Mouse (Mus musculus) stomach, embryonic 15.5 days (tissue): ENCODE results near the gene Ahnak. TPM values are rescaled to one million over a fixed set of nuclear protein-coding genes. Genes with fewer than 3 reads are reported as not detected.
A peak's percentile ranks its signal among the peaks of the same experiment; 100 is the strongest.

Source experiments
- ATAC-seq: fragments of 200-750 bp; cut with Nextera tagmentation; 2 replicates; pipeline ENCODE4 v1.8.0; 2017; ENCODE audit warnings: low read depth, moderate number of reproducible peaks, moderate TSS enrichment; ENCODE audit not compliant: insufficient read depth, low FRiP score
- H3K27ac ChIP-seq: fragments of 300-500 bp; sonication (generic); 2 replicates; pipeline ENCODE4 v1.5.1; 2015; ENCODE audit warnings: mild to moderate bottlenecking, inconsistent platforms
- H3K27me3 ChIP-seq: fragments of 300-500 bp; sonication (generic); replicated peaks from 2 replicates; pipeline ENCODE4 v1.6.1; 2015; ENCODE audit warnings: inconsistent platforms
- H3K36me3 ChIP-seq: fragments of 300-500 bp; sonication (generic); 2 replicates; pipeline ENCODE4 v1.6.1; 2015; ENCODE audit warnings: inconsistent platforms
- H3K4me1 ChIP-seq: fragments of 300-500 bp; sonication (generic); 2 replicates; pipeline ENCODE4 v1.6.1; 2015; ENCODE audit warnings: inconsistent platforms
- H3K4me2 ChIP-seq: fragments of 300-500 bp; sonication (generic); 2 replicates; pipeline ENCODE4 v1.6.1; 2015; ENCODE audit warnings: mild to moderate bottlenecking, inconsistent platforms
- H3K4me3 ChIP-seq: fragments of 300-500 bp; sonication (generic); replicated peaks from 2 replicates; pipeline ENCODE4 v1.5.1; 2015; ENCODE audit warnings: inconsistent platforms
- H3K9ac ChIP-seq: fragments of 300-500 bp; sonication (generic); 2 replicates; pipeline ENCODE4 v1.6.1; 2015; ENCODE audit warnings: inconsistent platforms
- H3K9me3 ChIP-seq: fragments of 300-500 bp; sonication (generic); 2 replicates; pipeline ENCODE4 v1.6.1; 2016; ENCODE audit warnings: inconsistent platforms
- WGBS: fragments of 180-500 bp; shearing (Covaris S2); methylation state at CpG from one replicate; pipeline ENCODE4 v1.1.7; 2015; 5-methylcytosine and 5-hydroxymethylcytosine counted together
- polyA plus RNA-seq: library from polyadenylated mRNA; unstranded; fragments of >200 nt; fragmentation: Nextera tagmentation; extraction: Ambion mirVana; gene quantifications from 2 replicates; pipeline ENCODE4 v1.2.1, GENCODE M21; 2015

The Ahnak gene
- polyA plus RNA-seq, 1 experiment from 2014 or later, result 43.5 TPM

DNA sequence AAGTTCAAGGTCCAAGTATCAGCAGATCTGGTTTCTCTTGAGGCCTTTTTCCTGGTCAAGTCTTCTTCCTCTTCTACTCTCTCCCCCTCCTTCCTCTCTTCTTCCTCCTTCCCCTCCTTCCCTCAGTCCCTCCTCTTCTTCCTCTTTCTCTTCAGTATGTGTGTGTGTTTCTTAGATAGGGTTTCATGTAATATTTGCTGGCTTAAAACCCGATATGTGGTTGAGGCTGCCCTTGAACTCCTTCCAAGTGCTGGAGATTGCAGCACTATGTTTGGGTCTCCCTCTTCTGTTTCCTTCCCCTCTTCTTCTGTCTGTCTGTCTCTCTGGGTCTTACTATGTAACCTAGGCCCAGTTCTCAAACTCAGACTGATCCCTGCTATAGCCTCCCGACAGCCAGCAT is 73.7 kb downstream of the Ahnak start:
- no peak overlapping the region for H3K9ac ChIP-seq
- no peak overlapping the region for H3K4me3 ChIP-seq
- H3K27ac ChIP-seq, result no peak overlapping the region
- no peak for ATAC-seq
- no peaks in the 10 kb centered on the region for H3K27me3 ChIP-seq
- 80% methylated on average over 2 of the region's 2 CpGs for WGBS
- peaks cover 17% of the 10 kb centered on the region for H3K4me1 ChIP-seq
- H3K4me2 ChIP-seq, result no peak overlapping the region
- H3K9me3 ChIP-seq, result no peaks in the 10 kb centered on the region
- H3K36me3 ChIP-seq, result no peaks in the 10 kb centered on the region

DNA sequence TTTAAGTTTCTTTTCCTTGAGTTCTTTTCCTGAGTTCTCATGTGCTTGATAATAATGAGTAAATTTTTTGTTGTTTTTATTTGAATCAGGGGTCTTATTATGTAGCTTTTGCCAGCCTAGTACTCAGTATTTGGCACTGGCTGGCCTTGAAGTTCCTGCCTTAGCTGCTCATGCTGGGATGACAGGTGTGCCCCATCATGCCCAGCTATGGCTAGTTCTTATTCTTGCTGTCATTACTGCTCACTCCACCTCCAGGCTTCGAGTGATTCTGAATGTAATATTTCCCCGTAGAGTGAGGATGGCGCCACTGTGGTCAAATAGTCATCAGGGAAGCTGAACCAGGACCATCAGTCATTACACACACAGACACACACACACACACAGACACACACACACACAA is 74.7 kb downstream of the Ahnak start:
- ATAC-seq, result no peak
- Histone ChIP-seq H3K27ac (no peak overlapping the region), H3K4me1 (peaks cover 17% of the 10 kb centered on the region), H3K27me3 (no peaks in the 10 kb centered on the region), H3K36me3 (no peaks in the 10 kb centered on the region), H3K9me3 (no peaks in the 10 kb centered on the region), H3K4me2 (no peak overlapping the region), H3K9ac (no peak overlapping the region), H3K4me3 (no peak overlapping the region)
- 86% methylated on average over 3 of the region's 3 CpGs for WGBS

DNA sequence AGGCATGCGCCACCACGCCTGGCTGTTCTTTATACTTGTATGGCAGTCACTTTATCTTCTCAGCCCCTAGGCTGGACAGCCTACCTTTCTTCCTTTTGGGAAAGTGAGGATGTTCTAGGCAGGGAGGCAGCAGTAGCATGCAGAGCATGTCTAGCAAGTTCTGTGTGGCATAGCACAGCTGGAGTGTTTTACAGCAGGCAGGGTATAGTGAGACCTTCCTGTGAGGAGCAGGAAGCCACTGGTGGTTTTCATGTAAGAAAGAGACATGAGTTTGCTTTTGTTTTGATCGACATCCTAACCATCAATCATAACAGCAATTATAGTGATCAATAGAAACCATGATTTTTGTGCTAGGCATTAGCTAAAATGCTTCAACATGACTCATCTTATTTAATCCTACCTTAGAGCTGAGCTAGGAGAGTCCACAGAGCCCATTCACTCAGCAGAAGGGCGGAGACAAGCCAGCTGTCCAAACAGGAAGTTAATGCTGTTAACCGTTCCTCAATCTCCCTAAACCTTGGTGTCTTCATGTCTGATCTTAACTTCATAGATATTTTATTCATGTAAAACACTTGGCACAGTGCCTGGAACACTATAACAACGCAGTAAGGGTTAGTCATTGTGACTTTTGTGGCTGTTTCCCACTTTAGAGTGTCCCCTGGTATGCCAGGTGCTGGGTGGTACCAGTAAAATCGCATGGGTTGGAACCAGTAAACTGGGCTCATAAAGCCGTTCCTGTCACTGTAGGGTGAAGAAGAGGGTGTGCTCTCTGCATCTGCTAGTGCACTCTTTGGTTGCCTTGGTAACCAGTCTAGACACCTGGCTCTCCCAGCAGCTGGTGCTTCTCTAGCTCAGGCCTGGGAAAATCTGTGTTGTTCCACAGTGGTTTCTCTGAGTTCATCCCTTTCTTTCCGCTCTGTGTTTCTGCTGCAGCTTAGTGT is 76.8 kb downstream of the Ahnak start:
- peak; percentile 72 for ATAC-seq
- 31% methylated on average over 9 of the region's 9 CpGs for WGBS
- Histone ChIP-seq H3K27ac (peak overlapping the region; percentile 73), H3K4me2 (0 out of 2 replicates have a peak overlapping the region, but pooled peaks have one; percentile 8), H3K36me3 (no peaks in the 10 kb centered on the region), H3K9ac (no peak overlapping the region), H3K27me3 (no peaks in the 10 kb centered on the region), H3K4me1 (peaks cover 30% of the 10 kb centered on the region), H3K9me3 (no peaks in the 10 kb centered on the region), H3K4me3 (no peak overlapping the region)

DNA sequence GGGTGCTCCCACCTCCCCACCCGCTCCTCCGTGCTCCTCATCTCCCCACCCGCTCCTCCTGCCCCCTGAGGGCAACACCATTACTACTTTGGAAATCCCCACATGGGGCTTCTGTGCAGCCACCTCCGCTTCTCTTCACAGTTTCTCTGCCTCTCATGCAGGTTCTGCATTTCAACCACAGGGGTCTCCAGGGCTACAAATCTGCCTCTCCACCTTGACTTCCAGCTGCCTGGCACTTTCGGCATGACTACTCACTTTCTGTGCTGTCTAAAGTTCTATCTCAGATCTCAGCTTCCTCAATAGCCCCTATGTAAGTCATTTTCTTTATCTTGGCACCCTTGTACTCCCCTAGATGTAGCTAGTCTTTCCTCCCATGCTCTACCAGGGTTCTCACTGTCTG is 78.2 kb downstream of the Ahnak start:
- no peaks in the 10 kb centered on the region for H3K27me3 ChIP-seq
- no peak overlapping the region for H3K9ac ChIP-seq
- 65% methylated on average over 5 of the region's 5 CpGs for WGBS
- no peak for ATAC-seq
- no peaks in the 10 kb centered on the region for H3K9me3 ChIP-seq
- H3K4me1 ChIP-seq, result peaks cover 44% of the 10 kb centered on the region
- H3K27ac ChIP-seq, result peak overlapping the region; percentile 21; the same call in 1 of the 2 replicates
- no peaks in the 10 kb centered on the region for H3K36me3 ChIP-seq
- no peak overlapping the region for H3K4me3 ChIP-seq
- no peak overlapping the region for H3K4me2 ChIP-seq

DNA sequence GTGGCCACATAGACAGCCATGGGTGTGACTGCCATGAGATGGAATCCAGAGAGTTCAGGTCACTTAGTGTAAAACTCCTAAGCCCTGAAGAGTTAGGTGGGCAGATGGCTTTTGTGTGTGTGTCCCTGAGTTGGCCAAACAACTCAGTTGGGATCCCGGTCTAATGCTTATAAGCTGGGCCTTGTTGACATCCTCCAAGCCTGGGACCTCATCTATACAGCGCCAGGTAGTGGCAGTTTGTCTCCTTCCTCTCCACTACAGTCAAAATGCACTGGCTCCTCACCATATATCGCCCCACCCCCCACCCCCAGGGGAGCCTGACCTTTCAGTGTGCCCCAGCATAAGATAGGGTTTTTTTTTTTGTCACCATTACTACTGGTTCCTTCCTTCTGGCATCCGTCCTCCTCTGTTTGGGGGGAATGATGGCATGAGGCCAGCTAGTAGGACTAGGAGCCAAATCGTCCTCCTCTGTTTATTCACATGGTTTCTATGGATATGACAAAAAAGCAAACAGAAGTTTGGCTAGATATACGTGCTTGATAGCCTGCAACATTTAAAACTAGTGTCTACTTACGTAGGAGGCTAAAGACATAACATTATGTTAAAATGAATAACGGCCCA is 80.7 kb downstream of the Ahnak start:
- Histone ChIP-seq H3K9ac (no peak overlapping the region), H3K9me3 (no peaks in the 10 kb centered on the region), H3K4me2 (no peak overlapping the region), H3K4me3 (no peak overlapping the region), H3K4me1 (peaks cover 52% of the 10 kb centered on the region), H3K27me3 (no peaks in the 10 kb centered on the region), H3K27ac (peak overlapping the region; percentile 91), H3K36me3 (no peaks in the 10 kb centered on the region)
- 35% methylated on average over 8 of the region's 8 CpGs for WGBS
- no peak for ATAC-seq

DNA sequence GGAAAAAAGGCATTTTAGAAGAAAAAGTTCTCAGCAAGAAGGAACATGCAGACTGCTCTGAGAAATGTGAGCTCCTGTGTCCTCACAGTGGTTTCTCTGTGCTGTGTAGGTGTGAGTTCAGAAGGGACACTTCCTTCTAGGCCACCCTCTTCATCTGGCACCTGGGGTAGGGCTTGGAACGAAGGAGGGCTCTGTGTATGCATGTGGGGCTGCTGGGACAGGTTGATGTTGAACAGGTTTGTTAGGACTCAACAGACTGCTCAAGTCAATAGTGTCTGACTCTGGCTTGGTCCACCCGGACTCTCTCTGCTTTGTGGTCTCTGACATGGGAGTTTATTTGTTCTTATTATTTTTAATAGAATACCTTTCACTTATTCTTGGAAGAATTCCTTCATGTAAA is 81.2 kb downstream of the Ahnak start:
- no peak overlapping the region for H3K4me2 ChIP-seq
- H3K9ac ChIP-seq, result no peak overlapping the region
- no peak overlapping the region for H3K4me3 ChIP-seq
- peak; percentile 53; the same call in 1 of the 2 replicates for ATAC-seq
- H3K27ac ChIP-seq, result peak overlapping the region; percentile 91
- H3K27me3 ChIP-seq, result no peaks in the 10 kb centered on the region
- H3K9me3 ChIP-seq, result no peaks in the 10 kb centered on the region
- no peaks in the 10 kb centered on the region for H3K36me3 ChIP-seq
- WGBS, result 40% methylated on average over 2 of the region's 2 CpGs
- H3K4me1 ChIP-seq, result peaks cover 52% of the 10 kb centered on the region

DNA sequence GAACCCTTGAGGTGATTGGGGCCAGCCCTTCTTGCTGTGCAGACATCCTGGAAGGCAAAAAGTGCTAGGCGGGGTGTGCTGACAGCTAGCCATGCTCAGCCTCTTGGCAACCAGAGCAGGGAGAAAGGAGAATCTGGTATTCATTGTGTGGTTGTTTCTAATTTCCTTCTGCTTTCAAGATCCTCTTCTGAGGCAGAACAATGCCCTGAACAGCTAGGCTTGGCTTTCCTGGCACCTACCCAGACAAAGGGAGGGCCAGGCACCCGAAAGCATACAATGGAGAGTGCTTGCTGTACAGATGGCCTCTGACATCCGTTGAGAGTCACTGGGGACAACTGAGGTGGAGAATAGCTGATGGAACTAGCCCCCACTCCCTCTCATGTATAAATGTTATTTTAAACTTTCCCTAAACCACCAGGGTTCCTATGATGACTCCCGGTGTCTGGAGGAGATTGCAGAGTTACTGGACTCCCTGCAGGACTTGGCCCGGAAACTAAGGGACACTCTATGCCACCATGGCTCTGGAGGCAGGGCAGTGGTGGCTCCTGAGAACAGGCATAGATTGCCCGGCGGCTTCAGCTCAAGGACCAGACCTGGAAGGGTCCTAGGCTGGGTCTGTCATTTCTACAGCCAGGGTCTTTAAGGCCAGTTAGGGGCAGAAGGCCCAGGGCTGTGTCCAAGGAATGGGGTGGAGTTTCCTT is 82.5 kb downstream of the Ahnak start:
- Histone ChIP-seq H3K9me3 (no peaks in the 10 kb centered on the region), H3K27me3 (no peaks in the 10 kb centered on the region), H3K27ac (peak overlapping the region; percentile 91), H3K4me2 (no peak overlapping the region), H3K4me1 (peaks cover 41% of the 10 kb centered on the region), H3K4me3 (no peak overlapping the region), H3K9ac (no peak overlapping the region), H3K36me3 (no peaks in the 10 kb centered on the region)
- 46% methylated on average over 7 of the region's 7 CpGs for WGBS
- 0 out of 2 replicates have a peak, but pooled peaks have one; percentile 38 for ATAC-seq

DNA sequence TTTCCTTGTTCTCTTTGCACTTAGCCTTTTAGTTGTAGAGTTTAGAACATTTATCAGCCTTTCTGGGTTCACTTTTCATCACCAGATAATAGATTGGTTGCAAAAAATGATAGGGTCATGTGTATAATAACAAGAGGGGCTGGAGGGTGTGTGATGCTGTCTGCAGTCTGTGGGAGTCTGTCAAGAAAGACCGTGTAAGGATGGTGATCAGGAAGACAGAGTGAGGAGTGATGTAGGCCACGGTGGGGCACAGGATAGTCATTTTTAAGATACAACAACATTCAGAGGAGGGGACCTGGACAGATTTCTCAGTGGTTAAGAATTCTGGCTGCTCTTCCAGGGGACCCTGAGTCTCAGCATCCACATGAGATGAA is 83.1 kb downstream of the Ahnak start:
- no peaks in the 10 kb centered on the region for H3K36me3 ChIP-seq
- no peak for ATAC-seq
- 56% methylated on average over 2 of the region's 2 CpGs for WGBS
- peak overlapping the region; percentile 91 for H3K27ac ChIP-seq
- H3K9me3 ChIP-seq, result no peaks in the 10 kb centered on the region
- no peaks in the 10 kb centered on the region for H3K27me3 ChIP-seq
- H3K4me2 ChIP-seq, result no peak overlapping the region
- peaks cover 39% of the 10 kb centered on the region for H3K4me1 ChIP-seq
- H3K9ac ChIP-seq, result no peak overlapping the region
- no peak overlapping the region for H3K4me3 ChIP-seq

DNA sequence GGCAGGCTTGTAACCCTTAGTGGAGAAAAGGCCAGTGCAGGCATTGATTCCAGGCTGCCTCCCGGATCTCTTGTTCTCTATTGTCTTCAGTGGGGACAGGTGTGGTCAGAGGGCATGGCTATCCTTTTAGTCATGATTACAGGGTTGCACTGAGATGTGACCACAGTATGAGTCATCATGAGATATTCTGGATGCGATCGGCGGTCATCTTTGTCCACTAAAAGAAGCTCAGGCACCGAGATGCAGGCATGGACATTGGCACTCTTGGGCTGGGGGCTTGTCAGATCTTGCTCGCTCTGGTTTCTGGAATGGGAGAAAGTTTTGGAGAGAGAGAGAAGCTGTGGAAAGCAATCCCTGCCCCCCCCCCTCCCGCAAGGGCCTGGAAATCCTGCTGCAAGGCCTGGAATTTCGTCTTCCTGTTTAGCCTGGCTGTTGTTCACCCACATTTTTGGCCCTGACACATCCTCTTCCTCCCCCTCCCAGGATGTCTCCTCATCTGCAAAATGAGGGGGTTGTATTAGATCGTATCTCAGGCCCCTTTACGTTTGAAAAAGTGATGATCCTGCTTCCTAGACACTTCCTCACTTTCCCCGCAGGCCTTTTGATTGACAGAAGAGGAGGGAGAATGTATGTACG is 84.8 kb downstream of the Ahnak start:
- Histone ChIP-seq H3K4me2 (no peak overlapping the region), H3K27ac (peak overlapping the region; percentile 71), H3K9ac (no peak overlapping the region), H3K4me1 (peaks cover 35% of the 10 kb centered on the region), H3K36me3 (no peaks in the 10 kb centered on the region), H3K9me3 (no peaks in the 10 kb centered on the region), H3K27me3 (no peaks in the 10 kb centered on the region), H3K4me3 (no peak overlapping the region)
- ATAC-seq, result no peak
- 58% methylated on average over 12 of the region's 12 CpGs for WGBS

DNA sequence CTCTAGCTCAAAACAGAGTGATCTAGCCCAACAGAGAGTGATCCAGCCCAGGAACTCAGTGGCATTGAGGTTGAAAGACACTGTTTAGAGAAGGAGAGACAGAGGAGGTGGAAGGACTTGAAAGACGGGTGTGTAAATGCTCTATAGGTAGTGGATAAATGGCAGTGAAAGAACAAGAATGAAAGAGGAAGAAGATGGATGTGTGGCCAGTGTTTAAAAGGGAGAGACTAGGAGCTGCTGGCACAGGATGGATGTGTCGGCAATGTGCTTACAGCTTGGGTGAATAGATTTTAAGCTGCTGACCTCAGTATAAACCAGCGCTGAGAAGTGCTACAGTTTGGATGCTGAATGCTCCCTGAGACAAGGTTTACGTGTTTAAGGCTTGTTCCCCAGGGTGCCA is 85.3 kb downstream of the Ahnak start:
- ATAC-seq, result no peak
- H3K4me1 ChIP-seq, result peaks cover 35% of the 10 kb centered on the region
- H3K27ac ChIP-seq, result peak overlapping the region; percentile 71
- H3K36me3 ChIP-seq, result no peaks in the 10 kb centered on the region
- no peaks in the 10 kb centered on the region for H3K9me3 ChIP-seq
- no peaks in the 10 kb centered on the region for H3K27me3 ChIP-seq
- H3K4me2 ChIP-seq, result no peak overlapping the region
- H3K4me3 ChIP-seq, result no peak overlapping the region
- WGBS, result 54% methylated on average over 4 of the region's 4 CpGs
- no peak overlapping the region for H3K9ac ChIP-seq

DNA sequence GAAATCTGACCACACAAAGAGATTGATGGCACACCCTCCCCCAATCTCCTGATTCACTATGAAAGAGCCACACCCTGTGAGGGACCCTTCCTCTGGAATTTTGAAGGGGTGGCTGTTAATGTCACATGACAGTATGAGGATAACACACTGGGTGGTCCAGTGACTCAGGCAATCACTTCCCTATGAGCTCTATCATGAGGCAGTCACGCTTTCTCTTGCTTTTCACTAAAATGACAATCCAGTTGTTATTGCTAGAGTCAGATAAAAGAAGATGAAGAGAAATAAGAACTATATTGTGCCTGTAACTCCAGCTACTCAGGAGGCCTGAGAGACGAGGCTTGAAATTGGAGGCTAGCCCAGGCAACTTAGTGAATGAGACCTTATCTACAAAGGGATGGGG is 86.5 kb downstream of the Ahnak start:
- Histone ChIP-seq H3K9ac (no peak overlapping the region), H3K27ac (no peak overlapping the region), H3K9me3 (no peaks in the 10 kb centered on the region), H3K27me3 (no peaks in the 10 kb centered on the region), H3K4me1 (peaks cover 30% of the 10 kb centered on the region), H3K4me3 (no peak overlapping the region), H3K4me2 (no peak overlapping the region), H3K36me3 (no peaks in the 10 kb centered on the region)
- ATAC-seq, result no peak
- WGBS, result 60% methylated on average over 2 of the region's 2 CpGs
